Mouse (Mus musculus): ENCODE measurements around the gene Hnrnpa3.

DNA sequence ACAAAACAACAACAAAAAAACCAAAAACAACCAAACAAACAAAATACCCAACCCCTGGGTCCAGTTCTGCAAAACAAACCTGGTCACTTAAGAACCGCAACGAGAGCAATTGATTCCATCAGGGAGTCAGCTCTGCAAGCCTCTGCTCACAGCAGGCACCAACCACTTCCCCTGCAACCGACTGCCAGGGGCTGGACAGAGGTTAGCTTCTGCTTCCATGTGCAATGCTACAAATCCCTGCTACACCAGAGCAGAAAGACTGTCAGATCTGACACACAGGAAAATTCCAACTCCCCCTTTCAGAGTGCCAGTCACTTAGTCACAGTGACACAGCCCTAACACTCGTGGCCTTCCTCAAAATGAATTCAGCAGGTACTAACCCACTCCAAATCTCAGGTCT lies 38.9 kb downstream of the Hnrnpa3 start:
- TF ChIP-seq CTCF (IDR thresholded peaks at IDR 0.05 in 2 of 3, conservative IDR thresholded peaks at IDR 0.05 in 1 of 3; ENCODE audit: control insufficient read depth in 1 of 3, insufficient read depth in 1 of 3, low read depth in 2 of 3, low read length in 3 of 3, poor library complexity in 1 of 3, severe bottlenecking in 1 of 3) (no peak), POLR2A (IDR thresholded peaks at IDR 0.05; ENCODE audit: control insufficient read depth in 1 of 2, insufficient read depth in 1 of 2, low read depth in 1 of 2, low read length in 2 of 2, poor library complexity in 1 of 2) (no peak), MEF2A (IDR thresholded peaks at IDR 0.05; ENCODE audit: extremely low read depth, insufficient replicate concordance, low read depth, low read length, poor library complexity, severe bottlenecking) (no peak), MAX (IDR thresholded peaks at IDR 0.05; ENCODE audit: low read length) (no peak), NELFE (IDR thresholded peaks at IDR 0.05; ENCODE audit: low read depth, low read length) (no peak), ZC3H11A (IDR thresholded peaks at IDR 0.05; ENCODE audit: low read depth, low read length) (no peak), ELF1 (IDR thresholded peaks at IDR 0.05; ENCODE audit: low read depth, low read length) (no peak), TAL1 (IDR thresholded peaks at IDR 0.05; ENCODE audit: low read length) (no peak), EP300 (IDR thresholded peaks at IDR 0.05; ENCODE audit: low read depth in 1 of 2, low read length in 2 of 2) (no peak), MYC (IDR thresholded peaks at IDR 0.05; ENCODE audit: low read depth, low read length) (no peak), KAT2A (conservative IDR thresholded peaks at IDR 0.05; ENCODE audit: low read depth, low read length) (no peak), GATA1 (IDR thresholded peaks at IDR 0.05; ENCODE audit: low read depth, low read length) (no peak)
